Mouse (Mus musculus) activated CD4-positive, CD25-positive, alpha-beta regulatory T cell, adult 4 months (primary cell): ENCODE results near the gene Ifna12. TPM values are rescaled to one million over a fixed set of nuclear protein-coding genes. Genes with fewer than 3 reads are reported as not detected.
"Not testable (repeated sequence)": the region's sequence is repeated elsewhere in the genome, so short reads cannot be mapped to it uniquely, and the experiment has no call there.

Experiments used
- ATAC-seq: one replicate; pipeline ENCODE4 v1.8.0; 2017
- polyA plus RNA-seq, 2 experiments: library from polyadenylated mRNA; unstranded; fragments of 100-300 nt; shearing (Covaris generic); gene quantifications; one replicate each; pipeline ENCODE4 v1.2.1; 2017

The Ifna12 gene
- polyA plus RNA-seq = not detected

GRCm38 (mm10) chr4:88603276-88603675 lies at the start of gene Ifna12:
Gene Ifna12, minus strand, starts transcription at chr4:88603376.
- ATAC-seq = no peak

- ATAC-seq = no peak
These were observed 41.2 kb upstream of the Ifna12 start, which contains the start of gene Ifna13 for GRCm38 (mm10) chr4:88644359-88644758. Gene Ifna13, minus strand, starts transcription at chr4:88644459.

GRCm38 (mm10) chr4:88642526-88642925 lies 39.4 kb upstream of the Ifna12 start:
- ATAC-seq = no peak

DNA sequence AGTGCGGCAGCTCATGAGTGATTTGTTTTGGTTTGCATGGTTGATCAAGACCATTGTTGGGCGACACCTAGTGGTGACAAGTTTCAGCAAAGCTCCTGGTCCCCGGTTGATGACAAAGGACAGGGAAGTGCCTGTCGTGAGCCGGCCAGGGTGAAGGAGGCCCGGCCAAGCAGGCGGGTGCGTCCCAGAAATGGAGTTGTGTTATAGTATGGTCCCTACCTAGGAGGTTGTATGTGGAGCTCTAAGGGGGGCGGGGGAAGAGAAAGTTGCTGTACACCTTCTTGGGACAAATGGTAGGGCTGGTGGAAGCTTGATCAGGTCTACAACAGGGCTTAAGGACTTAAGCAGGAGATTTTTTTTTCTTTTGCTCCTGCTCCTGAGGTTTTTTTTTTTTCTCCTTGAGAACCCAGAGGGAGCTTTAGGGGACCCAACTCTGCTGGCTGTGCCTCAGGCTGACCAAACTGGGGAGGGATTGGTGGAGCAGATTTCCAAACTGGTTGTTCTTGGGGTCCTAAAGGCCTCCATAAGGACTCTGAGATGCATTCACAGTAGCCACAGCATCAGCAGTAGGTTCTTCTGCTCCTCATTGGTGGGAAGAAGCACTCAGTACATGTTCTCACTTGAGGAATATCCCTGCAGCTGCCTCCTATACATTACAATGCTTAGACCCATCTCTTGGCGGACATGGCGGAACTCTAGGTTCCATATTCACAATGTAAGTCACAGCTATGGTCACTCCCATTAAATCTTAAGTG lies 38.1 kb upstream of the Ifna12 start:
- ATAC-seq = peak; percentile 95

DNA sequence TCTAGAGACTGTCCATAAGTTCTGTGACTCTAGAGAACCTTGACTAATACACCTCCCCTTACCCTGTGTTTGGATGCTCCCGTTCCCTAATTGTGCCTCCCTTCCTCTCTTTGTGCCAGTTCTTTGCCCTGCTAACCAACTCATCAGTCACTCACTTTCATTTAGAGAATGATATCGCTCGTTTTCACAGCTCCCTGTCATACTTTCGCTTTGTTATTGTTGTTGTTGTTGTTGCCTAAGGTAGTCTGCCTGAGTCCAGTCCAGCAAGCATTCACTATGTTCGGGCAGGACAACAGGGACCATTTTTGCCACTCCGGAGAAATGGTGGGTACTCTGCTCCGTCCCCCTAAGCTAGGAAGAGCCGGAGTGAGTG lies 37.5 kb upstream of the Ifna12 start:
- ATAC-seq = peak; percentile 47

GRCm38 (mm10) chr4:88634311-88634710 lies 31.1 kb upstream of the Ifna12 start, which contains the start of gene C87499:
Gene C87499, minus strand, starts transcription at chr4:88634411.
- no peak for ATAC-seq

- ATAC-seq = no peak
These were observed 10.9 kb downstream of the Ifna12 start, which contains the start of gene Ifna9 for GRCm38 (mm10) chr4:88592285-88592684. Gene Ifna9, minus strand, starts transcription at chr4:88592385.

GRCm38 (mm10) chr4:88571698-88572097 lies 31.5 kb downstream of the Ifna12 start, which contains the start of gene Ifna14:
Gene Ifna14, minus strand, starts transcription at chr4:88571798.
- ATAC-seq = no peak

- no peak for ATAC-seq
These were observed 41.4 kb downstream of the Ifna12 start for GRCm38 (mm10) chr4:88561791-88562190.

GRCm38 (mm10) chr4:88558145-88558544 lies 45.0 kb downstream of the Ifna12 start, which contains the start of gene Ifna15:
Gene Ifna15, minus strand, starts transcription at chr4:88558245.
- not testable (repeated sequence) for ATAC-seq

Other genes with a start within 250 kb of the Ifna12 start
- under 1 TPM; 0.13 to 0.42 TPM for gene Hacd4, start 164.4 kb downstream of the Ifna12 start, polyA plus RNA-seq
- not detected for gene Ifnb1, start 80.6 kb downstream of the Ifna12 start, polyA plus RNA-seq
- not detected for gene Ifna15, start 45.1 kb downstream of the Ifna12 start, polyA plus RNA-seq
- gene Ifna14, start 31.6 kb downstream of the Ifna12 start, polyA plus RNA-seq = not detected
- not detected for gene Ifna9, start 11.0 kb downstream of the Ifna12 start, polyA plus RNA-seq
- gene C87499, start 31.0 kb upstream of the Ifna12 start, polyA plus RNA-seq = not detected
- not detected for gene Ifna13, start 41.1 kb upstream of the Ifna12 start, polyA plus RNA-seq
- gene Ifna16, start 73.5 kb upstream of the Ifna12 start, polyA plus RNA-seq = not detected
- not detected for gene Ifna2, start 80.5 kb upstream of the Ifna12 start, polyA plus RNA-seq
- gene Ifnab, start 88.0 kb upstream of the Ifna12 start, polyA plus RNA-seq = not detected
- not detected for gene Gm26566, start 118.4 kb upstream of the Ifna12 start, polyA plus RNA-seq
- 10 to 100 TPM; 31.9 to 33.2 TPM for gene Klhl9, start 119.1 kb upstream of the Ifna12 start, polyA plus RNA-seq
- not detected for gene Gm13271, start 151.5 kb upstream of the Ifna12 start, polyA plus RNA-seq
- under 1 TPM in 1 of 2 experiments, not detected in 1; 0.37 TPM for gene Gm13283, start 156.7 kb upstream of the Ifna12 start, polyA plus RNA-seq
- not detected for gene Gm13290, start 170.5 kb upstream of the Ifna12 start, polyA plus RNA-seq
- not detected for gene Gm13289, start 173.5 kb upstream of the Ifna12 start, polyA plus RNA-seq
- gene Gm13272, start 176.5 kb upstream of the Ifna12 start, polyA plus RNA-seq = not detected
- not detected for gene Ifnz, start 178.8 kb upstream of the Ifna12 start, polyA plus RNA-seq
- not detected for gene Gm13276, start 182.3 kb upstream of the Ifna12 start, polyA plus RNA-seq
- gene Gm13277, start 185.3 kb upstream of the Ifna12 start, polyA plus RNA-seq = not detected
- not detected for gene Gm13278, start 188.2 kb upstream of the Ifna12 start, polyA plus RNA-seq
- gene Gm13275, start 191.1 kb upstream of the Ifna12 start, polyA plus RNA-seq = not detected
- not detected for gene Gm13279, start 194.0 kb upstream of the Ifna12 start, polyA plus RNA-seq
- under 1 TPM in 1 of 2 experiments, not detected in 1; 0.38 TPM for gene Gm13285, start 196.3 kb upstream of the Ifna12 start, polyA plus RNA-seq
- not detected for gene Gm13287, start 199.9 kb upstream of the Ifna12 start, polyA plus RNA-seq
- gene Gm13288, start 202.2 kb upstream of the Ifna12 start, polyA plus RNA-seq = not detected
- not detected for gene Ifna7, start 212.9 kb upstream of the Ifna12 start, polyA plus RNA-seq
- not detected for gene Ifna11, start 216.6 kb upstream of the Ifna12 start, polyA plus RNA-seq
- not detected for gene Ifna6, start 224.0 kb upstream of the Ifna12 start, polyA plus RNA-seq
- not detected for gene Ifna5, start 232.1 kb upstream of the Ifna12 start, polyA plus RNA-seq
- gene Ifna4, start 238.5 kb upstream of the Ifna12 start, polyA plus RNA-seq = not detected
- not detected for gene Ifna1, start 246.7 kb upstream of the Ifna12 start, polyA plus RNA-seq